Mouse (Mus musculus) spleen, adult 2 months (tissue): ENCODE measurements around the gene Mapk8ip3.
A peak's percentile ranks its signal among the peaks of the same experiment; 100 is the strongest.

Source experiments
- CTCF ChIP-seq: fragments of 200-500 bp; IDR thresholded peaks from 2 replicates; pipeline ENCODE4 v1.5.1; 2011; ENCODE audit warnings: mild to moderate bottlenecking, inconsistent platforms; ENCODE audit not compliant: insufficient read depth, insufficient read length, insufficient replicate concordance; ENCODE audit errors: extremely low read depth
- POLR2A ChIP-seq: fragments of 200-500 bp; IDR thresholded peaks from 2 replicates; pipeline ENCODE4 v1.6.1; 2011; ENCODE audit warnings: low read depth, low read length, inconsistent platforms

DNA sequence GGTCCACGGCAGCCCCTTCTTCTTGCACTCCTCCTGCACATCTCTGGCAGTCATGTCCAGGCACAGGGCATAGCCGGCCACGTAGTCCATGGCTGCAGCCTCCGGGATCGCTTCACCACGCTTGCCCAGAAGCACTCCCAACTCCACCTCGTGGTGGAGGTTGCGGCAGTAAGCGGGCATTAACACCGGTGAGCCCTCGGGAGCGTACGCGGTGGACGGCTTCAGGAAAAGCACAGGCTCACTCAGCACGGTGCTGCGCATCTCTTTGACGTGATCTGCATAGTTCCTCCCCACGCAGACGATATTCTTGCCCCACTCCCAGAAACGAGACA, 87.1 kb downstream of the Mapk8ip3 start:
- no peak for TF ChIP-seq POLR2A
- peak; percentile 13; the same call in 1 of the 2 replicates for TF ChIP-seq CTCF
